Mouse (Mus musculus): ENCODE results near the gene Nr4a1.

Gene Nr4a1

DNA sequence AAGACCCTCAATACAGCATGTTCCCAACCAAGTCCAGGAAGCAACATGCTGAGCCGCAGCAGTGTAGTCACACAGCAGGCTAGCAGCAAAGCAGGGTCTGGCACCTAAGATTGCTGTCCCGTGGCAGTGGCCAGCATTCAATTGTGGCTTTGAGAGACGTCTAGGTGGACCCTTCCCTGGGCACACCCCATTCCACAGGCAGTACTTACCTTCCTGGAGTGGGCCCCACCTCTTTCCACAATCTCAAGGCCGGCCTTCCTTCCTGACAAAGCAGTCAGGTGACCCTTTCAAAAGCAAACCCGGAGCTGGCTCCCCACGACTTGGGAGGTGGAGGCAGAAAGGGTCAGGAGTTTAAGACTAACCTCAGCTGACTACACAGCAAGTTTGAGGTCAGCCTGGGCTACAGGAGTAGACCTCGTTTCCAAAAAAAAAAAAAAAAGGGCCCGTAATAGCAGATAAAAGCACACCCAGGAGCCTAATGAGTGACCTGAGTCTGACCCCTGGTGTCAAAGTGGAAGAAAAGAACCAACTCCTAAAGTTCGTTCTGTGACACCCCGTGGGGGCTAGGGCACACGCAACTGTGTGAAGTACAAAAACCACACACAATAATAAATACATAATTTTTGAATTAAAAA is 20.3 kb upstream of the Nr4a1 start:
- peak in 1 of 2 experiments; percentile 50 for DNase-seq

- DNase-seq, result peak in 1 of 2 experiments; percentile 28
Measured at GRCm38 (mm10) chr15:101234611-101235341, 19.3 kb upstream of the Nr4a1 start.

DNA sequence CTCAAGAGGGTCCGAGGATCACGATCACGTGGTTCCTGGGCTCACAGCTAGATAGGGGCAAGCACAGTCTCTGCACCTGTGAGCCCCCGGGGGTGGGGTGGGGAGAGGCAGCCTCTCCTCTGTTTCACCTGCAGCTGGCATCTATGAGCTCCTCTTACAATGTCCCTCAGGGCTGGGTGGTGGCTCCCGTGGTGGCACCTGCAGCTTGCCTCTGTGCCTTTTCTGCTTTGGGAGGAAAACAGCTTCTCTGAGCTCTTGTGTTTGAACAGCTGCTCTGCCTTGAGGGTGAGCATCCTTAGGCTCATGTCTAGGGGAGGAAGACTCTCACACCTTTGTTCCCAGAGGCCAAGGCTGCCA is 18.7 kb upstream of the Nr4a1 start:
- DNase-seq, result peak in 1 of 2 experiments; percentile 49

- peak; percentile 26 to 55 for DNase-seq
Measured at GRCm38 (mm10) chr15:101235728-101236327, 18.2 kb upstream of the Nr4a1 start.

GRCm38 (mm10) chr15:101236878-101237277 is 17.2 kb upstream of the Nr4a1 start:
- peak; percentile 81 to 89 for DNase-seq

GRCm38 (mm10) chr15:101238885-101239511 is 15.1 kb upstream of the Nr4a1 start:
- peak; percentile 66 to 74 for DNase-seq

DNA sequence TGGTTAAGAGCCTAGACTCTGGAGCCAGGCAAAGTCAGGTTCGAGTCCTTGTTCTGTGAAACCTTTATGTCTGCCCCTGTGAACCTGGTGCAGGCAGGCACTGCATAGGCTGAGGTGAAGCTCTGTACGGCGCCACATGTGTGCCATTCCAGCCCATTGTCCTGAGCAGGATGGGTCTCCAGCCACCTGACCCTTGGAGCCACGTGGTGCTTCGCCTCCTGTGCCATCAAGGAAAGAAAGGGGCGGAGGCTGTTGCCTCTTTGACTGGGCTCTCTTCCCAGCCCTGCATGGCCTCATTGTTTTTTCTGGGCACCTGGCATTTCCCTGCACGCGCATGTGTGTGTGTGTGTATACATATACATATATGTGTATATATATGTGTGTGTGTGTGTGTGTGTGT is 14.2 kb upstream of the Nr4a1 start:
- DNase-seq, result no peak

- DNase-seq, result peak; percentile 87 to 93
Measured at GRCm38 (mm10) chr15:101240799-101241204, 13.3 kb upstream of the Nr4a1 start.

DNA sequence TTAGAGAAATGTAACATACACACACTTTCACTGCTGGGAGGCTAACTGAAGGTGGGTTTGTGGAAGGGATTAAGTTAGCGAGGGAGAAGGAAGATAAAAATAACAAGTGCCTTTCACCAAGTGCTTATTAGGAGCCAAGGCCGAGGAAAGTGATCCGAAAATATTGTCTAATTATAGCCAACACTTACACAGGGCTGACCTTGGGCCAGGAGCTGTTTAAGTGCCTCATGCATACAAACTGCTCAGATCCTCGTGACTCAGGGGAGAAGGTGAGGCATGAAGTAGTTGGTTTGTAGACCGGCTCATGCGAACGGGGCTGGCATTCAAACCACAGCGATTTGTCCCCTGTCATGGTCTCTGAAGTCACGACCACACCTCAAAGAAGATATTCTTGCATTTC is 12.8 kb upstream of the Nr4a1 start:
- DNase-seq, result peak; percentile 28 to 61

DNA sequence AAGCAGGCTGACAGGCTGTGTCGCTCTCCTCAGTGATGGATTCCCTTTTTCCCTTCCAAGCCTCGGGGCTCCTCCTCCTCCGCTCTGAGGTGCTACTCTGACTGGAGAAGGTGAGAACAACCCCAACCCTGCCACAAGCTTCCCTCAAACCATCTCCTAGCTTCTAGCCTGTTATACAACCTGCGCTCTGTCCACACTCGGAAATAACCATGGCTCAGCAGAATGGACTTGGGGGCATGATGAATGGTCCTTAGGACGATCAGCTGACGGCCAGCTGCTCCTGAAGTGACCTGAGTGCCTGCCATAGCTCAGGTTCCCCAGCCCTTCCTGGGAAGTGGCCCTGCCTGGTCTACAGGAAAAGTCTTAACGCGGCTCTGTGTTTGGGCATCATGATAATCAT is 12.2 kb upstream of the Nr4a1 start:
- peak in 1 of 2 experiments; percentile 34 for DNase-seq

- peak; percentile 78 to 93 for DNase-seq
Measured at GRCm38 (mm10) chr15:101242645-101243044, 11.4 kb upstream of the Nr4a1 start.

GRCm38 (mm10) chr15:101244012-101244411 is 10.1 kb upstream of the Nr4a1 start:
- no peak for DNase-seq

DNA sequence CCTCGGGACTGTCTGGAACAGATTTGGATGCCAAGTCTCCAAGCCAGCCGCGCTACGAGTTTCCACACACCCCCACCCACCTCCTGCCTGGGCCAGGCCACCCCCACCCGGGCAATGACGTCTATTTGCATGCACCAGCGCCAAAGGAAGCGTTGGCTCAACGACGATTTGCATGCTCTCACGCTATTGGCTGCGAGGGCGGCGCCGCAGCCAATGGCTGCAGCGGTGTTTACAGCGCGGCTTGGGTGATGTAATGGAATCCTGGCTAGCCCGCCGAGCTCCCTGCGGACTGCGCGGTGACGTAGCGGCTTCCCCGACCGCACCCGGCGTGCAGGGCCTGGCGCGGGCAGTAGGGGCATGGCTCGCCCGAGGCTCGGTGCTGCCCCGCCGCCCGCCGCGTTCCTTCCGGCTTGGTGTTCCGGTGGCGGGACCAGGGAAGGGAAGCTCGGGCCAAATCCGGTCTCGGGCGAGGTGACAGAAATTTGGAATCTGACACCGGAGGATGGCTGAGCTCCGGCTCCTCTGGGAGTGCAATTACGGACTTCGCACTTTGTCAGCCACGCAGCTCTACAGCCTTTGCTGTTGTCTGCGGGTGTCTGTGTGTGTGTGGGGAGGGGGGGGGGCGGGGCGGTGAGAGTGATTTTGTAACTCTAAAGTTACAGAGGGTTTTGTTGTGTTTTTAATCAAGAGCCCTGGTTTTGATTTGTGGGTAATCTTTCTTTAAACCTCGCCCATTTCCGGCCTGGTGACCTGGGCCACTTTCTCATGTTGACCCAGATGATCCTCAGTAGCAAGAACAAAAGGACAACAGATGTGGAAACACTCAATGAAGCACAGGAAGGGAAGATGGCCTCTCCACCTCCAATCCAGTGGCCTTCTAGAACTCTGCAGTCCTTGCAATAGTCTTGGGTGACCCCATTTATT is 7.6 kb upstream of the Nr4a1 start:
- peak; percentile 97 to 99 for DNase-seq

DNA sequence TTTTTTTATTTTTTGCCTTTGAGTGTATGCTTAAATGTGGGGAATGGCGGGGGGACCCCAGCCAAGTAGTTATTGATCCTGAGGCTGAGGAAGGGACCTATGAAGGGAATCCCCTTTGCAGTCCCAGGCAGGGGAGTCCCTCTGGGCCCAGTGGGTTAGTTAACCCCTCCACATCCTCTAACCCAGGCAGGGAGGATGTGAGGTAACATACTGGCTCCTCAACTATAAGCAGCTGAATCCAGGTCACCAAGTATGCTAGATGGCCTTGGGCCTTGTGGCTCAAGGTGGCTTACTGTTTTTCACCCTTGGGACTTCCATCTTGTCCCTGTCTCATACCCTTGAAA is 6.9 kb upstream of the Nr4a1 start:
- DNase-seq, result no peak

DNA sequence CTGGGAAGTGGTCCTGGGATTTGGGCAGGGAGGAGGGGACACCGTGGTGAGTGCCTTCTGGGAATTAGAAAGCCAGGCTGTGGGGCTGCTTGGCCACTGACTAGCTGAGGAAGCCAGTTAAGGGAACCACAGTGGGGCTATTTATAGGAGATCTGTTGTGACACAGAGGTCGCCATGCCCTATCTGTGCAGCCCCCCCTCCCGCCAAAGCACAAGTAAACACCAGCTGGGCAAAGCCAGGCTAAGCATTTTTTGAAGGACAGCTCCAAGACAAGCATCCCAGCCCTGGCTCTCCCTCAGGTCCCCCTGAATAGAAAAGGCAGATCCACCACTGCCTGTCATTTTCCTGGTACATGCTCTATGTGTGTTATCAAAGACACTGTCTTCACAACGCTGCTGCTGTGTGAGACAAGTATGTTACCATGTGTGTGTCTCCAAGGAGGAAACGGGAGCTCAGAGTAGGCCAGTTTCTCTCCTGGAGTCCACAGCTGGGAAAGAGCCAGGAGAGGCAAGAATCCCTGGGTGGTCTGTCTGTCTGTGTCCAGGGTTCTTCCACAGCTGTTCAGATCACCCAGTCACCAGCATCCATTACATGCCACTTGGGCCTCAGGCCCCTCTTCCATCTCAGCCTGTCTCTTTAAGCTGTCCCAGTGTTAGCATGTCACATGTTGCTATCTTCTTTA is 5.9 kb upstream of the Nr4a1 start:
- DNase-seq, result peak in 1 of 2 experiments; percentile 42

DNA sequence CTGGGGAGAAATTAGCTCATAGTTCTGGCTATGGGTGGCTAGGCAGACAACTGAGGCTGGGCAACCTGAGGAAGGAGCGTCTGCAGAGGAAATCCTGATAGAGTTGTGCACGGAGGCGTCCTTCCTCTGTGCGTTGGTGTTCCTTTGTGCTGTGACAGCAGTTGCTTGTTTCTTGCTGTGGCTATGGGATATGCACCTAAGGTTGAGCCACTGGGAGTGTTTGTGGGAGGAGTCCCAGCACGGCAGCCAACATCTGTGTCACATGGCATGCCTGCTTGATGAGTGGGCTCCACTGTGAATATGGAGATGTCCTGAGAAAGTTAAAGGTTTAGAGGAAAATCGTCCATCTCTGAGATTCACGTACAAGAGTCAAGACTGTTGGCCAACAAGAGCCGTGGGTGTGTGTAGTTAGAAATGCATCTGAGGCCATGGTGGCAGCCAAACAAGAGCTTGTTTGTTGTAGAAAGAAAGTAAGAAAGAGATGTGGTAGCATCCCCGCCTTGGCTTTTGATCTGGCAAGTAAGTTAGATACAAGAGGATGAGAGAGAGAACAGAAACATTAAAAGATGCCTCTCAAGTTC is 3.8 kb upstream of the Nr4a1 start:
- peak in 1 of 2 experiments; percentile 23 for DNase-seq

DNA sequence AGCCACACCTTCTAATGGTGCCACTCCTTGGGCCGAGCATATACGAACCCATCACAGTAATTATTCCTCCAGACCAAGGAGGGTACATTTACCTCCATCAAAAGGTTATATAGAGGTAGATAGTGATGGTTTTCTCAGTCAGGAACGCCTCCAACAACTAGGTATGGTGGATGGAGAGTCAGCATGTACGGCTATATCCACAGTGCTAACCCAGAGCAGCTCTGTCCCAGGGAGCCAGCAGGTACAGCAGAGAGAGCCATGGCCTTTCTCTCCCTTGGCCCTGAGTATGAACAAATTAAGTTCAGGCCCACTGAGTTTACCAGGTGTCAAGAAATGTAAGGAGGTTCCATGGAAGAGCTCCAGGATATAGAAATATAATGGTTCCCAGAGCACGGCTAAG is 2.1 kb upstream of the Nr4a1 start:
- DNase-seq, result no peak

DNA sequence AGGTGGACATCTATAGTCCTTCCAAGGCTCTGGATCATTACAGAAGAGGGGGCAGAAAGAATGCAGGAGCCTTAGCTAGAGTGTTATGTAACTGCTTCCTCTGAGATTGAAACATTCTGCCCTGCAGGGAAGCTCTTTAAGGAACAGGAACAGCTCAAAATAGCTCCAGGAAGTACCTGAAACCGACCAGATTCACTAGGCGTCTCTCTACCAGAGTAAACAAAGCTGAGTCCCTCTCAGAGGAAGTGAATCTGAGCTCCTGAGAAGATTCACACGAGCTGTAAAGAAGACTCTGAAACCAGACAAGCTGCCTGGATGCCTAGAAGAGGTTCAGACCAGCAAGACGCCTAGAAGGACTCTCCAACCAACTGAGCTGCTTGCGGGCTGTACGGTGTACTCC is 1.5 kb upstream of the Nr4a1 start:
- DNase-seq, result no peak

GRCm38 (mm10) chr15:101253563-101253885 is 545 bp upstream of the Nr4a1 start:
- DNase-seq, result no peak

DNA sequence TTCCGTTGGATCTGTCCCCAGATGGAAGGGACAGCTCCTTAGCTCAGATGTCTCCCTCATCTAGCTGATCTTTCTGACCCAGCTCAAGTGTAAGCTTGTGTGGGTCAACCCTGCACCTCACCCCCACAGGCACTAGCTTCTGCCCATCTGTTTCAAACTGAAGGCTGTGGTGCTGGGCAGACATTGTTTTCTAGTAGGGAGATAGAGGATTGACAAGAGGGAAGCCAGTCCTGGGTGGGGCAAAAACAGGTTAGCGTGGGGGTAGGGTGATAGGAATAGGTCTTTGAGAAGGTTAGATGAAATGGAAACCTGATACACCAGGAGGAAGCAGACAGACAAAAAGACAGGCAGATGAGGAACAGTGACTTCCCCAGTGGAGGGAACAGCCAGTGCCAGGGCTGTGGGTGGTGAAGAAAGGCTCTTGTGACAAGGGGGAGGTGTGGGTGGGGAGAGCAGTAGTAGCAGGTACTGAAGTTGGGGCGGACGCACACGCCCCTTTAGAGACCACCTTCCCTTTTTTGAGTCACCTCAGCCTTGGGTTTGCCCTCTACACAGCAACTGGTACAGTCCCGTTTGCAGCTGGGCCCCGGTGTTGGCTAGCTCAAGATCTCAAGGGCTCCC is 1.9 kb downstream of the Nr4a1 start:
- peak in 1 of 2 experiments; percentile 33 for DNase-seq
